Mouse (Mus musculus): ENCODE measurements around the gene Snrpb.

The Snrpb gene

DNA sequence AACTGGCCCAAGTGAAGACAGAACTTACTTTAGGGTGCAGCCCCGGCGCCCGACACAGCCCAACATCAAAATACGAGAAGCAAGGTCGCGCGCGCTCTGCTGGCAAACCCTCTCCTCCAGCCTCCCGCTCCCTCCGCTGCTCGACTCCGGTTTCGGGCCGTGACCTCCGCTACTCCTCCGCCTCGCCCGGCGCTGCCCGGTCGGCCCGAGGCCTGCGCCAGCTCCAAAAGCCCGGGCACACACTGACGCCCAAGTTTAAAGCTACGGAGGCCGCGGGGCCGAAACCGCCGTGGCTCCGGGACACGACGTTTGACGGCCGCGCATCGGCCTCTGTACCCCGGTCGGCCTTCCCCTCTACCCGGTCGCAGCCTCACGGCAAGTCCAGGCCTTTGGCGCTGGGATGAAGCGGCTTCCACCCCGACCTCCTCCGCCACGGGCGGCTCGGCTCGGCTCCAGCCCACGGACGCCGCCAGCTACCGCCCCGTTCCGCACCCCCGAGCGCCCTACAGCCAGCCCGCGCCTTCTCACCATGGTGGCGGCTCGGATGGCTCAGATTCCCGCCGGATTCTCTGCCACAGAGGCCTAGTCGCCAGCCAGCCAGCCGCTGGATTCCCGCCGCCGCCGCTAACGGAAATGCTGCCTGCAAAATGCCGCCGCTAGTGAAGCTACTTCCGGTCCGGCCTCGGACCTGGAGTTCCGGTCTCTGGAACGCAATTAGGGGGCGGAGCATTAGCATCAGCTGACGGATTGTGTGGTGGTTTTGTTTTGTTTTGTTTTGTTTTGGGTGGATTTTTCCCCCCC, at the start of gene Snrpb:
Gene Snrpb, minus strand, starts transcription at position 698 of the 801 bp plus-strand sequence.
- DNase-seq (ENCODE audit: extremely low spot score, low spot score), result peak; percentile 90

DNA sequence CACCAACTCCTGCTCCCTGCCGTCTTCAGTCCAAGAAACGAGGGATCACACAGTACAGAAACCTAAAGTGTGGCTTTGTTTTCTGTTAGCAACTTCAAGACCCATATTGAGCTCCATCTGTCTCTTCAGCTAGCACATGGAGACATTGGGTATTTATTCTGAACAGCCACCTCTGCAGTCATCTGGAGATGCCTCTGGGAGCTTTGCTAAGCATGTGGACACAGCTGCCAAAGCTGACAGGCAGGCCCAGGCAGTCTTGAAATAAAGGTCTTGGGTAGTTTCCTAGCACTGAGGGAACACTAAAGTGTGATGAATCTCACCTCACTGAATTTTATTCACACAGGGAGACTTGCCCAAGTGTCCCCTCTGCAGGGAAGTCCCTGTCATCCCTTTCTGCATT, 32.4 kb upstream of the Snrpb start:
- DNase-seq (ENCODE audit: extremely low spot score, low spot score), result no peak

GRCm38 (mm10) chr2:130209636-130210035, 30.4 kb upstream of the Snrpb start:
- DNase-seq (ENCODE audit: extremely low spot score, low spot score), result no peak

DNA sequence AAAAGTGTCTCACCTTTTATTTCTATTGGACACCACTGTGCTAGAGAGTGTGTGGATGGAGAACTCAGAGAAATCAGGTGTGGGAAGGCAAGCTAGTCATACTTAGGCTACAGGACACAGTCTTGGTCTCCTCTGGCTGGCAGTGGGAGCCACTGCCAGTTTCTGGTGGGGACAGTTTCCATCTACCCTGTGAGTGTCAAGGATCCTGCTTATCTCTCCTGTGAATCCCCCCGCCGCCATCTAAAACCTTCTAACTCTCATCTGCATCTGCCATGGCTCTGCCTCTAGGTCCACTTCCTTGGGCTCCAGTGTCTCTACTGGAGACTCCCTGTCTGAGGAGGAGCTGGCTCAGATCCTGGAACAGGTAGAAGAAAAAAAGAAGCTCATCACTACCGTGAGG, 28.8 kb upstream of the Snrpb start:
- DNase-seq (ENCODE audit: extremely low spot score, low spot score), result peak; percentile 13

DNA sequence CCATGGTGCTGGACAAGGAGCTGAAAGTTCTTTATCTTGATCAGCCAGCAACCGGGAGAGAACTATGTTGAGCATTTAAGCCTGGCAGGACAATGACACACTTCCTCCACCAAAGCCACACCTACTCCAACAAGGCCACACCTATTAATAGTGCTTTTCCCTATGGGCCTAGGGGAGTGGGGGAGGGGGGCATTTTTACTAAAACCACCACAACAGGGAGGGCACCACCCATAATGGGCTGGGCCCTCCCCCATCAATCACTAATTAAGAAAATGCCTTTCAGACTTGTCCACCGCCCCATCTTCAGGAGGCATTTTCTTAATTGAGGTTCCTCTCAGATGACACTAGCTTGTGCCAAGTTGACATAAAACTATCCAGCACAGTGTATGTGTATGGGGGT, 28.2 kb upstream of the Snrpb start:
- no peak for DNase-seq (ENCODE audit: extremely low spot score, low spot score)

- DNase-seq (ENCODE audit: extremely low spot score, low spot score), result no peak
Measured at GRCm38 (mm10) chr2:130200961-130201360, 21.8 kb upstream of the Snrpb start.

GRCm38 (mm10) chr2:130194894-130195293, 15.7 kb upstream of the Snrpb start, which contains the start of gene Tmc2:
Gene Tmc2 (plus strand): TSS chr2:130195194.
- DNase-seq (ENCODE audit: extremely low spot score, low spot score), result no peak

- no peak for DNase-seq (ENCODE audit: extremely low spot score, low spot score)
Measured at GRCm38 (mm10) chr2:130188391-130188790, 9.2 kb upstream of the Snrpb start.

GRCm38 (mm10) chr2:130179507-130180019, 360 bp upstream of the Snrpb start:
- DNase-seq (ENCODE audit: extremely low spot score, low spot score), result no peak

DNA sequence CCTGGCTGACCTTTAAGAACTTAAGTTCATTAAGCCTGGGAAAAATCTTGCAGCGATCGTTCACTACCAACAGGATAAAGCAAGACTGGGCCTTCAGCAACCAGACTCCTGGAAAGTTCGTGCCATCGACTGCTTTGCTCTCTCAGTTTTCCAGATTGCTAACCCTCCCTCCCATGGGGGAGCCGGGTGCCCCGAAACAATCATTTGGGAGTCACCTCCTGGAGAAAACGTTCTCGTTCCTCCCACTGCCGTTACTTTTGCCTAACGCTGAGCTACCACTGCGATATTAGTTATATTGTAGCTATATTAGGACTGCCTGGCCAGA, 860 bp downstream of the Snrpb start:
- no peak for DNase-seq (ENCODE audit: extremely low spot score, low spot score)

- DNase-seq (ENCODE audit: extremely low spot score, low spot score), result no peak
Measured at GRCm38 (mm10) chr2:130176820-130177219, 2.4 kb downstream of the Snrpb start.

DNA sequence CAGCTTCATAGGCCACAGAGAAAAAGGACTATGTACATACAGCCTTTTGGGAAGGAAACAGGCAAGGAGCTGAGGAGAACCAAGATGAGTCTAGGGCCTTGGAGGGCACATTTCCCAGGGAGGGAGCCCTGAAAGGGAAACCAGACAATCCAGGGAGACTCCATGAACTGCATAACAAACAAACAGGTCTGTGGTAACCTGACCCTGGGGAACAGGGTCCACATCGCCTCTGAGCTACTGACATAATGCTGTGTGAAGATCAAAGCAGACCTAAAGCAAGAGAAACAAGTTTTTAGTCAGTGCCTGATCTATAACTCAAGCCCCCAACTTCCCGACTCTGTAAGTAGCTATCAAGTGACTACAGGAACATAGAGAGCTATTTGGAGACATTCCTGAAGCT, 7.5 kb downstream of the Snrpb start:
- DNase-seq (ENCODE audit: extremely low spot score, low spot score), result no peak

GRCm38 (mm10) chr2:130167861-130168260, 11.3 kb downstream of the Snrpb start:
- peak; percentile 28 for DNase-seq (ENCODE audit: extremely low spot score, low spot score)

- no peak for DNase-seq (ENCODE audit: extremely low spot score, low spot score)
Measured at GRCm38 (mm10) chr2:130166311-130167214, 12.6 kb downstream of the Snrpb start.

DNA sequence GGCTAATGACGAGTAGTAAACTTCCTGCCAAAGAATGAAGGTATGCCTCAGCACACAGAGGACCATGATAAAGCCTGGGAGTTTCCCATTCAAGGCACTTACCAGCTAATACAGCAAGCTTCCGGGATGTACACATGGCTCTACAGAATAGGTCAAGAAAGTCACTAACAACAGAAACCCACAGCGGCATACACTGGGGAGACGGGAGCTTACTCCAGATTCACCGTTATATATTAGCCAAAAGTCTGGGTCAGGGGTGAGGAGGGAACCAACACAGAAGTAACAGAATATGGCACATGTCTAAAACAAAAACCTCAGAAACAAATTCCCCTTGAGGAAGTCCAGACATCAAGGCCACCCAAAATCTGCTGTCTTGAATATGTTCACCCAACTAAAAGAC, 16.5 kb downstream of the Snrpb start:
- DNase-seq (ENCODE audit: extremely low spot score, low spot score), result no peak

DNA sequence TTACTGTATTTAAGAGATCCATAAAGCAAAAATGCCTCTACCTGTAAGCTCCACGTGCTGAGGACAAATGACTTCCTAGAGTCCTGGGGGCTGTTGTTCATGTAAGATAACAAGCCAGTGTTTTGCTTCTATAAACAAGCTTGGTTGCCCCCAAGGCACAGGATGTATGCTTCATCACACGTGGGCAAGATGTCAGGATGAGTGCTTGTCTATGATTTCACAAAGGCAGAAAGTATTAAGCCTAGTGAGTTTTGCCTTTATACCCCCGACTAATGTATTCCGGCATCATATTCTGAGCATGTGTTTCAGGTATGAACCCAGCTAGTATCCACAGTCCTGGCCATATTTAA, 21.1 kb downstream of the Snrpb start:
- no peak for DNase-seq (ENCODE audit: extremely low spot score, low spot score)

DNA sequence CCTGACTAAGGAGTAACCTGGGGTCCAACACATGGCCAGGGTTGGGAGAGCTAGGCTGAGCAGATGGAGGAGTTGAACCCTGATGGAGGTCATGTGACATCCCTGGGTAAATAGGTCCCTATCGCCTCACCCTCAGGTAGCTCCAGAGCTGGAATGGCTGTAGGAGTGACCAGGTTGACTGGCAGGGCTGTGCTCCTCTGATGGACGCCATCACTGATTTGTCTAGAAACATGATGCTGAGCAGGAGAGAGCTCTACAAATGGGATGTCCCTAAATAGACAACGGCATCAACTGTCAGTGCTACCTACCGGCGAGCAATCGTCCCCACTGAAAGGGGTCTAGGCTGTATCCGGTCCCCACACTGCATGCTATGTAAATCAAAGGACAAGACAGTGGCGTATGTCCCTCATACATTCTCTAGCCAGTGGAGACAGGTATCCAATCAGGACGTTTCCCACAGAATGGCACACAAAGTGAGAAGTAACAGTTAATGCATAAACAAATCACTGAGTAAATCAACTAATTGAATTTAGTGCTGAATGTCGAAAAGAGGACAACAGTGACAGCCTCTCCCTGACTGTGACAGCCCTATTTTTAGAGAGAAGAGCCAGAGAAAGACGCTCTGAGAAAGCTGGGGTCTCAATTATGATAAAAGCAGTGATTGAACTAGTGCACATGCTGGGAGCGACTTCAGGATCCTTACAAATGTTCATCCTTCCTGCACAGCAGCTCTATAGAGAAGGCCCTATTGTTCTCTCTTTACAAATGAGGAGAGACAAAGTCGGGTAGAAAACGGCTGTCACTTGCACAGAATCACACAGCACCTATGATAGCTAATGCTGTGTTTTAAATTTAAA, 21.7 kb downstream of the Snrpb start:
- DNase-seq (ENCODE audit: extremely low spot score, low spot score), result no peak

DNA sequence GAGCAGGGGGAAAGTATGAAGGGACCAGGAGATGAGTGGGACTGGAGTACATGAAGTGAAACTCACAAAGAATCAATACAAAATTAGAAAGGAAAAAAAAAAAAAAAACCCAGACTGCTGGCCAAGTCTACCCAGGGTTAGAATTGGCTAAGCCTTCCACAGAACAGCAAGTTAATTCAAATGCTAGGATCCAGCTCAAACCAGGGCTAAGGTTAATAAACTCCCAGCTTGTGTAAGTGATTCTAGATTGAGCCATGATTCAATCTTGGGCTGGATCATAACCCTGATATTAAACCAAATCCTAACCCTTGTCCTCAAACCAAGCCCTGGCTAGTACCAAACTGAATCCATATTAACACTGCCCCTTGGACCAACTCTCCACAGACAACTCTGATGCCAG, 23.4 kb downstream of the Snrpb start:
- DNase-seq (ENCODE audit: extremely low spot score, low spot score), result no peak

- DNase-seq (ENCODE audit: extremely low spot score, low spot score), result no peak
Measured at GRCm38 (mm10) chr2:130155171-130155570, 24.0 kb downstream of the Snrpb start.

DNA sequence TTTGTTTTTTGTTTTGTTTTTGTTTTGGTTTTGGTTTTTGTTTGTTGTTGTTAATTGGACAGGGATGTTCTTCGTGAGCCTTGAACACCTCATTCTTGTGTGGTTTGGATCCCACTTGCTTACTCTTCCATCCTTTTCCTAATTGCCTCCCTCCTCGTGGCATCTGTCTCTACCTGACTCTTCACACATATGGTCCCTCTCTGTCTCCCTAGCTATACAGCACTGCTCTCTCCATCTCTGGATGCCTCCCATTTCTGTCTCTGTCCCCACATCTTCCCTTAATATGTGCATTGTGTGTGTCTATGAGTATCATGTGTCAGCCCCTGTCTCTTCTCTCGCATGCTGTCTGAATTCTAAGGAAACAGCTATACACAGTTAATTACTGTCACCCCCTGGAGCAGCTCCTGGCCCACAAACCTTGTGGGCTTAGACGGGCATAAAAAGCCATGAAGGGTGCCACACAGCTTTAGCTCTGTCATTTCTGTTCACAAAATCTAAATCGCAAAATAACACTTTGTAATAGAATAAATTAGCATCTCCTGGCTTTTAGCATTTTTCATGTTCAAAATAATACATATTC, 33.0 kb downstream of the Snrpb start:
- no peak for DNase-seq (ENCODE audit: extremely low spot score, low spot score)

DNA sequence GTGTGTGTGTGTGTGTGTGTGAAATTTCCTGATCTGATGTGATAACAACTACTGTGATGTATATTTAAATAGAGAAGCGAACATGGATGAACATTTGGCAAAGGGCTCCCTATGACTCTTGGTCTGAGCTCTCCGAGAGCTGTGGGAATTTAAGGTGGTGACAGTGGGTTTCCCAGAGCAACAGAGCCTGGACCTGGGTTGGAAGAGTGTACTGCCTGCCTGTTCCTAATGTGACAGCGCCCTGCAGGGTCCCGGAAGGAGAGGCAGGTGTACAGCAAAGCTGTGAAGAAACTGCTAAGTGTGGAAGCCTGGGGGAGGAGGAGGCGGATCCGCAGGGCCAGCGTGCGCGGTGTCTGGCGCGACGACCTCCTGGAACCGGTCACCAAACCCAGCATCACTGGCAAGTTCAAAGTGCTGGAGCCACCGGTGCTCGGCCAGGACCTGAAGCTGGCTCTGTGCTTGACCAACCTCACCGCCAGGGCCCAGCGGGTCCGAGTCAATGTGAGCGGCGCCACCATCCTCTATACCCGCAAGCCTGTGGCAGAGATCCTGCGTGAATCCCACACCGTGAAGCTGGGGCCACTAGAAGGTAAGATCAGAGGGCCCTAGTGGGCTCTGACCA, 34.4 kb downstream of the Snrpb start:
- no peak for DNase-seq (ENCODE audit: extremely low spot score, low spot score)

All from neural tube, embryonic 10.5 days (tissue).